Mouse (Mus musculus) embryo, embryonic 11.5 days (tissue): ENCODE results near the gene AI182371.

Experiments
- DNase-seq: peaks from one replicate; pipeline ENCODE4 v3.0.0-alpha.2; 2012; ENCODE audit warnings: low read depth, low spot score

AI182371 gene

GRCm38 (mm10) chr2:35101443-35101842 lies at the start of gene AI182371:
Gene AI182371, minus strand, starts transcription at chr2:35101543.
- DNase-seq: no peak

GRCm38 (mm10) chr2:35148806-35149205 lies 47.5 kb upstream of the AI182371 start:
- DNase-seq: no peak

- DNase-seq: no peak
These were observed 40.3 kb upstream of the AI182371 start for GRCm38 (mm10) chr2:35141673-35142072.

- no peak for DNase-seq
These were observed 37.2 kb upstream of the AI182371 start for GRCm38 (mm10) chr2:35138576-35138975.

GRCm38 (mm10) chr2:35133891-35134290 lies 32.5 kb upstream of the AI182371 start:
- DNase-seq: no peak

GRCm38 (mm10) chr2:35132662-35133055 lies 31.3 kb upstream of the AI182371 start:
- no peak for DNase-seq

GRCm38 (mm10) chr2:35131991-35132661 lies 30.8 kb upstream of the AI182371 start:
- DNase-seq: peak; percentile 87

GRCm38 (mm10) chr2:35131491-35131890 lies 30.1 kb upstream of the AI182371 start:
- DNase-seq: no peak

GRCm38 (mm10) chr2:35124716-35125115 lies 23.4 kb upstream of the AI182371 start:
- DNase-seq: no peak

- no peak for DNase-seq
These were observed 9.2 kb upstream of the AI182371 start for GRCm38 (mm10) chr2:35110521-35110920.

GRCm38 (mm10) chr2:35109924-35110304 lies 8.6 kb upstream of the AI182371 start:
- DNase-seq: no peak

- peak; percentile 86 for DNase-seq
These were observed 8.0 kb upstream of the AI182371 start, which contains the start of gene Cntrl for GRCm38 (mm10) chr2:35109141-35109923. Gene Cntrl, plus strand, starts transcription at chr2:35109492.

GRCm38 (mm10) chr2:35108712-35109111 lies 7.4 kb upstream of the AI182371 start:
- peak; percentile 34 for DNase-seq

GRCm38 (mm10) chr2:35107984-35108635 lies 6.8 kb upstream of the AI182371 start:
- DNase-seq: no peak

GRCm38 (mm10) chr2:35104843-35105242 lies 3.5 kb upstream of the AI182371 start:
- DNase-seq: no peak

GRCm38 (mm10) chr2:35103558-35103957 lies 2.2 kb upstream of the AI182371 start:
- no peak for DNase-seq

GRCm38 (mm10) chr2:35102777-35103176 lies 1.4 kb upstream of the AI182371 start:
- DNase-seq: no peak

GRCm38 (mm10) chr2:35100529-35100928 lies 814 bp downstream of the AI182371 start:
- DNase-seq: no peak

GRCm38 (mm10) chr2:35087418-35087817 lies 13.9 kb downstream of the AI182371 start:
- no peak for DNase-seq

- DNase-seq: no peak
These were observed 22.2 kb downstream of the AI182371 start for GRCm38 (mm10) chr2:35079166-35079565.

- DNase-seq: no peak
These were observed 27.0 kb downstream of the AI182371 start for GRCm38 (mm10) chr2:35074328-35074727.

GRCm38 (mm10) chr2:35072547-35072946 lies 28.8 kb downstream of the AI182371 start:
- DNase-seq: no peak
